Mouse (Mus musculus): ENCODE results near the gene Nop53. TPM values are rescaled to one million over a fixed set of nuclear protein-coding genes. Genes with fewer than 3 reads are reported as not detected.

Gene Nop53
- polyA plus RNA-seq (2016; fragmentation: Nextera tagmentation; extraction: Ambion mirVana) = 162 and 183 TPM in 2 replicates

GRCm38 (mm10) chr7:15945721-15946536 lies at the start of gene Nop53:
Nop53 (minus strand) TSS chr7:15946074.
- 2% methylated on average over 59 of the region's 59 CpGs for WGBS
- H3K36me3 ChIP-seq = peaks cover 35% of the 10 kb centered on the region
- peak within 1 kb of the TSS; percentile 93 for H3K27ac ChIP-seq (replicated peaks)
- peak within 1 kb of the TSS; percentile 79 for H3K4me2 ChIP-seq (replicated peaks)
- no peaks in the 10 kb centered on the region for H3K9me3 ChIP-seq
- ATAC-seq (ENCODE audit: low FRiP score, low read depth) = peak; percentile 95
- peaks cover 8% of the 10 kb centered on the region; the same call in 1 of the 2 replicates for H3K27me3 ChIP-seq
- peaks cover 21% of the 10 kb centered on the region for H3K4me1 ChIP-seq
- peak within 1 kb of the TSS; percentile 81 for H3K4me3 ChIP-seq
- peak within 1 kb of the TSS; percentile 68 for H3K9ac ChIP-seq (replicated peaks)

GRCm38 (mm10) chr7:15993789-15994188 lies 47.9 kb upstream of the Nop53 start:
- WGBS = 96% methylated on average over 4 of the region's 4 CpGs

DNA sequence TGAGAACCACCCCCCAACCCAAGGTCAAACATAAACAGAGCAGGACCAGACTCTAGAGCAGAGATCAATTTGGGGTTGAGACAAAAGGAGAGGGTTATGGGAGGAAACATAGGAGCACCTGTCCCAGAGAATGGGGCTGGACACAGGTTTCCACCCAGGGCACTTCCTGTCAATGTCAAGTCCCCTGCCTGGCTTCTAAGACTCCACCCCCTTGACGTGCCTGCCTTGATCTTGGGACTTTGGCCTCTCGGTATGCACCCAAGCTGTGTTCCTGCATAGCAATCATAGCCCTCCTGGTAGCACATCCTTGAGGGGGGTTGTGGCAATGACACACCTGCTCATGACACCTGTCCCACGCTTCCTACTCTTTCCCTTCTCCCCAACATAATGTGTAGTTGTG lies 47.3 kb upstream of the Nop53 start:
- Histone ChIP-seq H3K4me2 (replicated peaks) (no peak overlapping the region), H3K36me3 (peaks cover 91% of the 10 kb centered on the region), H3K9me3 (no peaks in the 10 kb centered on the region), H3K9ac (replicated peaks) (no peak overlapping the region), H3K27ac (replicated peaks) (no peak overlapping the region), H3K4me1 (no peaks in the 10 kb centered on the region), H3K27me3 (no peaks in the 10 kb centered on the region), H3K4me3 (no peak overlapping the region)
- no peak for ATAC-seq (ENCODE audit: low FRiP score, low read depth)
- WGBS = 92% methylated on average over 3 of the region's 3 CpGs

More at GRCm38 (mm10) chr7:15993789-15994188, 47.9 kb upstream of the Nop53 start:
- H3K27me3 ChIP-seq = no peaks in the 10 kb centered on the region
- no peaks in the 10 kb centered on the region for H3K4me1 ChIP-seq
- peaks cover 87% of the 10 kb centered on the region for H3K36me3 ChIP-seq
- no peak overlapping the region for H3K27ac ChIP-seq (replicated peaks)
- H3K9me3 ChIP-seq = no peaks in the 10 kb centered on the region
- ATAC-seq (ENCODE audit: low FRiP score, low read depth) = no peak
- no peak overlapping the region for H3K4me2 ChIP-seq (replicated peaks)
- no peak overlapping the region for H3K9ac ChIP-seq (replicated peaks)
- no peak overlapping the region for H3K4me3 ChIP-seq

DNA sequence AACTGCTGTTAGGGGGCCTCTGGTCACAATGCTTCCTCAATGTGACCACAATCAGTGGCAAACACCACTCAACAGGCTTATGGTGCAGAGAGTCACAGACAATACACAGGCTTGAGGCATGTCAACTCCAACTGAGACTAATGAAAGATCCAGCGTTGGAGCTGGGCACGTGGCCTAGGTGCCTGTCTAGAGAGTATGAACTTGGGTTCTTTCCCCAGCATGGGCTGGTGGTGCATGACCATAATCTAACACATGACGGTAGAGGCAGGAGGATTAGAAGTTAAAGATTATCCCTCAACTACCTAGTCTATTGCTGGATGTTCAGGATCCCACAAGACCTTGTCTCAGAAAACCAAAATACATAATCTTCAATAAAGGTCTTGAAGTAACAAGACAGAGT lies 45.9 kb upstream of the Nop53 start:
- H3K4me2 ChIP-seq (replicated peaks) = no peak overlapping the region
- H3K4me1 ChIP-seq = no peaks in the 10 kb centered on the region
- H3K9me3 ChIP-seq = no peaks in the 10 kb centered on the region
- H3K36me3 ChIP-seq = peaks cover 91% of the 10 kb centered on the region
- 91% methylated on average over 3 of the region's 3 CpGs for WGBS
- H3K9ac ChIP-seq (replicated peaks) = no peak overlapping the region
- H3K27me3 ChIP-seq = no peaks in the 10 kb centered on the region
- H3K4me3 ChIP-seq = no peak overlapping the region
- no peak overlapping the region for H3K27ac ChIP-seq (replicated peaks)
- no peak for ATAC-seq (ENCODE audit: low FRiP score, low read depth)

DNA sequence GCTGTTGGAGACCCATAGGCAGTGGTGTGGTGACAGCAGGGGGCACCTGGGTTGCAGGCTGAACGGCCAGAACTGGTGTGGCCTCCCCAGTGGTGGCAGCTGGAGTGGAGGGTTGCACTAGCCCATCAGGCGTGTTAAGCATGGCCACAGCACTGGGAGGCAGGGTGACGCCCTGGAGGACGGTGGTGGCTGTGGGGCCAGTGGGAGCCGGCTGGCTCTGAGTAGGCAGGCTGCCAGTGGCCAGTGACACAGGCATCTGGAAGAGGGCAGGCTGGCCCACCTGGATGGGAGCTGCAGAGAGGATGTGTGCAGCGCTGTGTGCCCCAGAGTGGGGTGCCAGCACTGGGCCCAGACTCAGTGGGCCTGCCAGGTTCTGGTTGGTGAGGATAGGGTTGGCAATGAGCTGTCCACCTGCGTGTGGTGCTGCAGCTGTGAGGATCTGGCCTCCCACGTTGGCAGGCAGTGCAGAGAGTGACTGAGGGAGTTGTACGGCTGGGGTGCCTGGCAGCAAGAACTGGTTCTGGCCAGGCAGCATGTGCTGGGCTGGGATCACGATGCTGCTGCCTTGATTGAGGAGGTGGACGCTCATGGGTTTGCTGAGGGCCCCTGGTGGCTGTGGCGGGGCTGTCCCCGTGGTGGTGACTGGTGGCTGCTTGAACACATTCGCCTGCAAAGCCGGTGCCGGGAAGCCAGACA lies 41.9 kb upstream of the Nop53 start:
- H3K27me3 ChIP-seq = no peaks in the 10 kb centered on the region
- H3K27ac ChIP-seq (replicated peaks) = no peak overlapping the region
- H3K4me3 ChIP-seq = no peak overlapping the region
- 0 out of 2 replicates have a peak, but pooled peaks have one; percentile 20 for ATAC-seq (ENCODE audit: low FRiP score, low read depth)
- H3K36me3 ChIP-seq = peaks cover 78% of the 10 kb centered on the region
- H3K9me3 ChIP-seq = no peaks in the 10 kb centered on the region
- 96% methylated on average over 16 of the region's 16 CpGs for WGBS
- no peaks in the 10 kb centered on the region for H3K4me1 ChIP-seq
- no peak overlapping the region for H3K9ac ChIP-seq (replicated peaks)
- no peak overlapping the region for H3K4me2 ChIP-seq (replicated peaks)

DNA sequence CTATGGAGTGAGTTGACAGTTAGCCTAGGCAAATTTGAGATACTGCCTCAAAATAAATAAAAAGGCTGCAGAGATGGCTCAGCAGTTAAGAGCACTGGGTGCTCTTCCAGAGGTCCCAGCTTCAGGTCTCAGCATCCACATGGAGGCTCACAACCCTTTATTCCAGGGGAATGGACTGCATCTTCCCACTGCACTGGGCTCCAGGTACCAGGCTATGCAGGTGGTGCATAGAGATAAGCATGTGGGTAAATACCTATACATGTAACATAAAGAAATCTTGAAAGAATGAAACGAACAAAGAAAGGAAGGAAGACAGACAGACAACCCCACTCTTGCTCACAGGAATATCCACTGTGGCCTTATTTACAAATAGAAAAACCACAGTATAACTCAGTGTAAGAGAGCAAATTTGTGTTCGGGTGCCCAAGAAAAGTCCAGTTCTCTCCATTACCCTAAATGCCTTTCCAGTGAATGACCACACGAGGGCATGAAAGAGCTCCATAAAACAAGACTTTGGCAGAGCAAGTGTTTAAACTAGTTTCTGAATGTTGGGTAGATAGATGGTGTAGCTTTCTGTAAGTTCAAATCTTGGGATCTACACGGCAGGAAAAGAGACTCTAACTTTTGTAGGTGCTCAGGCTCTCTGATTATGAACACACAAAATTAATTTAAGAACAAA lies 37.0 kb upstream of the Nop53 start:
- Histone ChIP-seq H3K36me3 (peaks cover 69% of the 10 kb centered on the region), H3K27ac (replicated peaks) (no peak overlapping the region), H3K4me1 (no peaks in the 10 kb centered on the region), H3K9ac (replicated peaks) (no peak overlapping the region), H3K4me2 (replicated peaks) (no peak overlapping the region), H3K4me3 (no peak overlapping the region), H3K27me3 (no peaks in the 10 kb centered on the region), H3K9me3 (no peaks in the 10 kb centered on the region)
- no peak for ATAC-seq (ENCODE audit: low FRiP score, low read depth)
- 46% methylated on average over 4 of the region's 4 CpGs for WGBS

DNA sequence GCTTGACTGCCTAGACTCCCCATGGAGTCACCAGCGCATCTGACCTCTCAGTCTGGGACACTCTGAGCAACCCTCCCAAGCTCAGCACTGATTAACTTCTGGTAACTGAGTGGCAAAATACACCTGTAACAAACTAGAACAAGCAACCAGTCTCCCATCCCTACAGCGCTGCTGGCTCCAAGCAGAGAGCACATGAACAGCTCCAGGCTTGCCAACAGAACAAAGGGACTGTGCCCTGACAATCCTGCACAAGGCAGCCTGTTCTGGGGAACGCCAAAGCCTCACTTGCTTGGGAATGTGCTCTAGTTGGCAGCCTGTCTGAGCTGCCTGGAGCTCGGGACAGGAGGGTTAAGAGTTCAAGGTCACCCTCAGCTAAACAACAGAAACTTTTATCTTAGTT lies 35.7 kb upstream of the Nop53 start:
- Histone ChIP-seq H3K4me1 (no peaks in the 10 kb centered on the region), H3K4me3 (no peak overlapping the region), H3K9ac (replicated peaks) (no peak overlapping the region), H3K36me3 (peaks cover 69% of the 10 kb centered on the region), H3K27me3 (no peaks in the 10 kb centered on the region), H3K4me2 (replicated peaks) (no peak overlapping the region), H3K27ac (replicated peaks) (no peak overlapping the region), H3K9me3 (no peaks in the 10 kb centered on the region)
- ATAC-seq (ENCODE audit: low FRiP score, low read depth) = no peak
- 91% methylated on average over 4 of the region's 4 CpGs for WGBS

- Histone ChIP-seq H3K27ac (replicated peaks) (no peak overlapping the region), H3K4me3 (no peak overlapping the region), H3K36me3 (peaks cover 67% of the 10 kb centered on the region), H3K27me3 (no peaks in the 10 kb centered on the region), H3K4me2 (replicated peaks) (no peak overlapping the region), H3K4me1 (no peaks in the 10 kb centered on the region), H3K9ac (replicated peaks) (no peak overlapping the region), H3K9me3 (no peaks in the 10 kb centered on the region)
- WGBS = 86% methylated on average over 8 of the region's 8 CpGs
- no peak for ATAC-seq (ENCODE audit: low FRiP score, low read depth)
Observed at GRCm38 (mm10) chr7:15980246-15980645, 34.4 kb upstream of the Nop53 start.

DNA sequence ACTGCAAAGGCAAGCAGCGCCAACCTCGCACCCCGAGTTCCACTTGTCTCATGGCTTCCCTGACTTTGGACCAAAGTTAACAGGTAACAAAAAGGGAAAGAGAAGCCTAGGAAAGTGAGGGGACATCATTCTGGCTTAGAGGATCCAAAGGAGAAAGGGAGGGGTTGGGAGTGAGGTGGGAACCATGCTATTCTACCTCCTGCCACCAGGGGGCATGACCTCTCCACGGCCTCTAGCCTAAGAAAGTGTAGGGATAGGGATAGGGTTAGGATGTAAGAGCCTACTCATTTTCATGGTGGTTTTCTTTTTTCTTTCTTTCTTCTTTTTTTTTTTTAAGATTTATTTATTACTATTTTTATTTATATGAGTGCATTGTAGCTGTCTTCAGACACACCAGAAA lies 30.0 kb upstream of the Nop53 start:
- Histone ChIP-seq H3K36me3 (peaks cover 91% of the 10 kb centered on the region), H3K27ac (replicated peaks) (no peak overlapping the region), H3K27me3 (no peaks in the 10 kb centered on the region), H3K9me3 (no peaks in the 10 kb centered on the region), H3K4me3 (no peak overlapping the region), H3K9ac (replicated peaks) (no peak overlapping the region), H3K4me2 (replicated peaks) (no peak overlapping the region), H3K4me1 (no peaks in the 10 kb centered on the region)
- 85% methylated on average over 4 of the region's 4 CpGs for WGBS
- ATAC-seq (ENCODE audit: low FRiP score, low read depth) = no peak

- H3K4me3 ChIP-seq = no peak overlapping the region
- WGBS = 96% methylated on average over 10 of the region's 10 CpGs
- peaks cover 91% of the 10 kb centered on the region for H3K36me3 ChIP-seq
- no peaks in the 10 kb centered on the region for H3K4me1 ChIP-seq
- no peak overlapping the region for H3K9ac ChIP-seq (replicated peaks)
- no peak overlapping the region for H3K27ac ChIP-seq (replicated peaks)
- no peak for ATAC-seq (ENCODE audit: low FRiP score, low read depth)
- no peaks in the 10 kb centered on the region for H3K9me3 ChIP-seq
- H3K27me3 ChIP-seq = no peaks in the 10 kb centered on the region
- no peak overlapping the region for H3K4me2 ChIP-seq (replicated peaks)
Observed at GRCm38 (mm10) chr7:15975451-15975850, 29.6 kb upstream of the Nop53 start.

GRCm38 (mm10) chr7:15974712-15975111 lies 28.8 kb upstream of the Nop53 start:
- H3K27ac ChIP-seq (replicated peaks) = no peak overlapping the region
- WGBS = 44% methylated on average over 5 of the region's 5 CpGs
- H3K4me2 ChIP-seq (replicated peaks) = no peak overlapping the region
- ATAC-seq (ENCODE audit: low FRiP score, low read depth) = no peak
- no peaks in the 10 kb centered on the region for H3K9me3 ChIP-seq
- H3K36me3 ChIP-seq = peaks cover 91% of the 10 kb centered on the region
- no peak overlapping the region for H3K4me3 ChIP-seq
- H3K27me3 ChIP-seq = no peaks in the 10 kb centered on the region
- H3K9ac ChIP-seq (replicated peaks) = no peak overlapping the region
- H3K4me1 ChIP-seq = no peaks in the 10 kb centered on the region

GRCm38 (mm10) chr7:15972247-15972646 lies 26.4 kb upstream of the Nop53 start:
- no peaks in the 10 kb centered on the region for H3K9me3 ChIP-seq
- H3K27me3 ChIP-seq = no peaks in the 10 kb centered on the region; the same call in 1 of the 2 replicates
- H3K4me1 ChIP-seq = peaks cover 5% of the 10 kb centered on the region; the same call in 1 of the 2 replicates
- H3K9ac ChIP-seq (replicated peaks) = no peak overlapping the region
- H3K4me2 ChIP-seq (replicated peaks) = no peak overlapping the region
- no peak overlapping the region for H3K4me3 ChIP-seq
- 57% methylated on average over 25 of the region's 25 CpGs for WGBS
- H3K27ac ChIP-seq (replicated peaks) = no peak overlapping the region
- H3K36me3 ChIP-seq = peaks cover 70% of the 10 kb centered on the region
- ATAC-seq (ENCODE audit: low FRiP score, low read depth) = no peak; the same call in 1 of the 2 replicates

Data from midbrain, embryonic 12.5 days (tissue).